Mouse (Mus musculus): ENCODE results near the gene Unc5b.
A peak's percentile ranks its signal among the peaks of the same experiment; 100 is the strongest.
"Not testable (repeated sequence)": the region's sequence is repeated elsewhere in the genome, so short reads cannot be mapped to it uniquely, and the experiment has no call there.

The Unc5b gene

DNA sequence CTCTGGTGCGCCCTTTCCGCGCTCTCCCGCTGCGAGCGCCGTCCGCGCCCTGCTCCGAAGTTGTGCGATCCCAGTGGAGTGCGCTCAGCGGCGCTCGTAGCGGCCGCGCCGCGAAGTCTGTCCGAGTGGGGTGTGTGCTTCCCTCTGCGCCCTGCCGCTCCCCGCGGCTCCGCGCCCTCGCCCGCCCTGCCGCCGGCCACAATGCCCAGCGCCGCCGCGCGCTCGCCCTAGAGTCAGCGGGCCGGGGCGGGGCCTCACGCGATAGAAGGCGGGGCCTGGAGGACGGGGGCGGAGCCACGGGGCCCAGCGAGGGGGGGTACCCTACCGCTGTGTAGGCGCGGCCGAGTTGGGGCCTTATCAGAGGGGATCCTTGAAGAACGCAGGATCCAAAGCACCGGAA is at the start of gene Unc5b:
Gene Unc5b (minus strand): TSS at position 203 of the 400 bp plus-strand sequence.
- DNase-seq (ENCODE audit: low read depth, low spot score): peak; percentile 70

DNA sequence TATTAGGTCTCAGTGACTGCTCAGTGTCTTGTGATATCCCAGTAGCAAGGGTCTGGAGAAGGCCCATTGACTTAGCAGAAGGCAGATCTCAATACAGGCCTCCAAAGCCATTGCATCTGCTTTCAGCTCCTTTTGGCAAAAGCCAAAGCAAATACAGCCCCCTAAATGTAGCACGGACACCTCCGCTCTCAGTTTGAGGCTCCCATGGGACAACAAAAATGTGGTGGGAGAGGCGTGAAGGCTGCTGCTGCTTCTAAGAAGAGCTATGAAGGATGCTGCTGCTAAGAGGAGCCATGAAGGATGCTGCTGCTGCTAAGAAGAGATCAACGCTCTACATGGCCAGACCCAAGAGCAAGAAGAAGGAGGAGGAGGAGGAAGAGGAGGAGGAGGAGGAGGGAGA is 48.4 kb upstream of the Unc5b start:
- DNase-seq (ENCODE audit: low read depth, low spot score): no peak

DNA sequence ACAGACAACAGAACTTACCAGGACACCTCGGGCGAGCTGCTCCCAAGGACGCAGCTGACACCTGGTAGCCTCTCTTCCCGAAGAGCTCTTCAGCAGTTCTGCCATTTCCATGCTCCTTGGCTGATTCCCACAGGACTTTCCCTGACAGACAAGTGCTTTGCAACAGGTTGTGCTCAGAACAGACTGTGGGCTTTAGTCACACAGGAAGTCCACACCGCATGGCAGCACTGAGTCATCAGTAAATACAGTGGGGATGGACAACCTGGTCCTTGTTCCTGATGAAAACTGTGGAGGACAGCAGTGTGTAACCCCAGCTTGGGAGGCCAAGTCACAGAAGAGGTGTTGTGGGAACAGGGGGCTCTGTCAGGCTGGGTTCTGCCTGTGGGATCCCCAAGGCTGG is 45.7 kb upstream of the Unc5b start:
- DNase-seq (ENCODE audit: low read depth, low spot score): no peak

DNA sequence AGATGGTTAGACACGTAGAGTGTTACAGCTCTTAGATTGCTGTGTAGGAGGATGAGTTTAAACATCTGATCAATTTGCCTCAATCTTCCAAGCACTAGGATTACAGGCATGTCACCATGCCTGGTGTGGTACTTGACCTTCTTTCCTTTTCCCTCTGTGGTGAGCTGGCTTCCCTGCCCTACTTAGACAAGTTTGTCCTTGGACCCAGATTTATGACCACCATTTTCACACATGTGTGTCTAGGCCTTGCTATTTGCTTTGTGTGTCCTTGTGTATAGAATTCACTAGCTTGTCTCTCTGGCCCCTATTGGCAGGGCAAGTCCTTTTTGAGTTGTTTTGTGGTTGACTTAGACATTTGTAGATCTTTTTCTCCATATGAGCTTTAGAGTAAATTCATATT is 43.6 kb upstream of the Unc5b start:
- no peak for DNase-seq (ENCODE audit: low read depth, low spot score)

DNA sequence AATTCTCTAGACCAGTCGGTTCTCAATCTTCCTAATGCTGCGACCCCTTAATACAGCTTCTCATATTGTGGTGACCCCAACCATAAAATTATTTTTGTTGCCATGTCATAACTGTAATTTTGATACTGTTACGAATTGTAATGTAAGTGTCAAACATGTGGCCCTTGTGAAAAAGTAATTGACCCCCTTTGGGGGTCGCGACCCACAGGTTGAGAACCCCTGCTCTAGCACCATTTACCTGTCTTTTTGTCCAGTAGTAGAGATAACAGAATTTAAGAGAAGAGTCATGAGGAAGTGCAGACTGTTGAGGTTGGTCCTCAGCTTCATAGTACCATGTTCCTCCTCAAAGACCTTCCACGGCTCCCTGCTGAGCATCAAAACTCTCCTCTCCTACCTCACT is 31.9 kb upstream of the Unc5b start:
- DNase-seq (ENCODE audit: low read depth, low spot score): no peak

DNA sequence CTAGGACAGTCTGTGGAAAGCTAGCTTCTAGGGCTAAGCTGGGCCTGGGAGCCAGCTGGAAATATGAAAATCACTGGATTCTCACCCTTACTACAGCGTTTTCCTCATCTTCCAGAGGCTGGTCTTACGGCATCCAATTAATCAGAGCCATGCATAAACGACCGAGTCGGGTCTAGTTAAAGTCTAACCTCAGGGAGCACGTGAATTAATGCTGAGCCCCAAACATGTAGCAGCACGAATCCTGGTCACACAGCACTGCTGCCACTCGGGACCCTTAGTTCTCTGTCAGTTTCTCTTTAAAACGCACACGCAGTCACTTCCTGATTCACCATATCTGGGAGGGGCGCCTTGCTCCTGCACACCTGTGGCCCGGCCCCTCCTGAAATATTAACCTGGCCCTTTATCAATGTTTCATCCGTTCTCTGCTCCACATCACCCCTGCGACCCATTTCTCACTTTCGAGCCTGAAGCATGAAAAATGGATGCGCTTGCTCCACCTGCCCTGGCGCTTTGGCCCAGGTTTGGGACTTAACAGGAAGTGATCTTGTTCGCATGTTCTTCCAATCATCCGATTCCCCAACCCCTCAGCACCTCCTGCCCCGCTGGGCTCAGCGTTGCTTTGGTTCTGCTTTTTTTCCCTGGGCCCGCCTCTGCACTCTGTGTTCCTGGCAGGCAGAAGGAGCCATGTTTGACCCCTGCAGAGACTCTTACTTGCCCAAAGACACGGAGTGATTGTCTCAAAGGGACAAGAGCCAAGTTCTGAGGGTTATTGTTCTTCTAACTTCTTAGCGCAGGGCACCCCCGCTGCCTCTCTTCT is 31.3 kb upstream of the Unc5b start:
- DNase-seq (ENCODE audit: low read depth, low spot score): no peak

DNA sequence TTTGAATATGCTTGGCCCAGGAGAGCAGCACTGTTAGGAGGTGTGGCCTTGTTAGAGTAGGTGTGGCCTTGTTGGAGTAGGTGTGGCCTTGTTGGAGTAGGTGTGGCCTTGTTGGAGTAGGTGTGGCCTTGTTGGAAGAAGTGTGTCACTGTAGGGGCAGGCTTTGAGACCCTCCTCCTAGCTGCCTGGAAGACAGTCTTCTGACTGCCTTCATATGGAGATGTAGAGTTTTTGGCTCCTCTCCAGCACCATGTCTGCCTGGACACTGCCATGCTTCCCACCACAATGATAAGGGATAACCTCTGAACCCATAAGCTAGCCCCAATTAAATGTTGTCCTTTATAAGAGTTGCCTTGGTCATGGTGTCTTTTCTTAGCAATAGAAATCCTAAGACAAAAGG is 13.9 kb upstream of the Unc5b start:
- not testable (repeated sequence) for DNase-seq (ENCODE audit: low read depth, low spot score)

DNA sequence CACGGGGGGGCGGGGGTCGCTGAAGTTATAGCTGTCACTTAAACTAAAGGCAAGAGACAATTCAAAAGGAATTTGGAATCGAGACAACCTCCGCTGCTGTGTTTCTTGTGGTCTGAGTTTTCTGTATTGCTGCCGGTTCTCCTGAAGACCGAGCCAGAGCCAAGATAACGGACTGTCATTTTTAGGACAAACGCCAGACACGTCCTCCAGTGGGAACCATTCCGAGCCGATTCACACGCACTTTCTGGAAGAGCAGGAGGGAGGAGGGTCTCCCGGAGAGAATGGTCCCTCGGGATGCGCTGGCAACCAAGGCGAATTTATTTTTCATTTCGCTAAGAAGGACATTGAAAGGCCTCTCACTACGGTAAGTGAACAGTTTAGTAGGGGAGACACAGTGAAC is 7.4 kb upstream of the Unc5b start:
- DNase-seq (ENCODE audit: low read depth, low spot score): no peak

DNA sequence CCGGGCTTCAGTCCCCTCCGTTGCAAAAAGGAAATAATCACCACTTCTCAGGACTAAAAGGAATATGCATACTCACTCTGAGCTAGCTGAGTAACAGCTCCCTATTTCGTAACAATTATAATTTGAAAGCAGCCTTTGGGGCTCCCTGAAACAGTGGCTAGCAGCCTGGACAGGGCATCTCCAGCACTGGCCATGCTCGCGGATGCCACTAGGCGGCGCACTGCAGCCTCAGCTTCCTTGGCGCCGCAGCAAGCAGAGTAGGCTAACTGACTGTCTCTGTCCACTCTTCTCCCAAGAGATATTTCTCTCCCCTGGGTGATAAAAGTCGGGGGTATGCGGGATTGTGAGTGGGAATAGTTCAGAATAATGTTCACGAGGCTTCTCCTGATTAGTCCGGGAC is 3.6 kb upstream of the Unc5b start:
- DNase-seq (ENCODE audit: low read depth, low spot score): no peak

DNA sequence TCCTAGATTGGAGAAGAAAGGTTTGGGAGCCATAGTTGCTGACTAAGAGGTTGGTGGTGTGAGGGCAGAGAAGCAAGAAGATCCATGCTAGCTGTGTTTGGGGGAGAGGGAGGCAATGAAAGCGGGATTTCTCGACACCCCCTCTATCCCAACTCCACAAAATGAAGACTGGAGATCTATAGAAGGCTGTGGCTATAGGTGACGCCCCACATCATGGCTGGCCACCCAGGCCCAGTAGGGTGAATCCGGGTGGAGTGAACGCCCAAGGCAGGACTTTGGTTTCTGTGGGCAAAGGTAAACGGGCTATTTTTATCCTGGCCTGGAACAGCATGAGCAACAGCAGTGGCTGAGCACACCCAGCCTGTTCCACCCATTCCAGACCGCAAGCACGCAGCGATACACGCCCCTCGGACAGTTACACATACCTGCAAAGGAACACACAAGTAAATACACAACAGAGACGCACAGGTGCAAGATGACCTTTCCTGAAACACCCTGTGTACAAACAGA is 1.3 kb upstream of the Unc5b start:
- DNase-seq (ENCODE audit: low read depth, low spot score): no peak

DNA sequence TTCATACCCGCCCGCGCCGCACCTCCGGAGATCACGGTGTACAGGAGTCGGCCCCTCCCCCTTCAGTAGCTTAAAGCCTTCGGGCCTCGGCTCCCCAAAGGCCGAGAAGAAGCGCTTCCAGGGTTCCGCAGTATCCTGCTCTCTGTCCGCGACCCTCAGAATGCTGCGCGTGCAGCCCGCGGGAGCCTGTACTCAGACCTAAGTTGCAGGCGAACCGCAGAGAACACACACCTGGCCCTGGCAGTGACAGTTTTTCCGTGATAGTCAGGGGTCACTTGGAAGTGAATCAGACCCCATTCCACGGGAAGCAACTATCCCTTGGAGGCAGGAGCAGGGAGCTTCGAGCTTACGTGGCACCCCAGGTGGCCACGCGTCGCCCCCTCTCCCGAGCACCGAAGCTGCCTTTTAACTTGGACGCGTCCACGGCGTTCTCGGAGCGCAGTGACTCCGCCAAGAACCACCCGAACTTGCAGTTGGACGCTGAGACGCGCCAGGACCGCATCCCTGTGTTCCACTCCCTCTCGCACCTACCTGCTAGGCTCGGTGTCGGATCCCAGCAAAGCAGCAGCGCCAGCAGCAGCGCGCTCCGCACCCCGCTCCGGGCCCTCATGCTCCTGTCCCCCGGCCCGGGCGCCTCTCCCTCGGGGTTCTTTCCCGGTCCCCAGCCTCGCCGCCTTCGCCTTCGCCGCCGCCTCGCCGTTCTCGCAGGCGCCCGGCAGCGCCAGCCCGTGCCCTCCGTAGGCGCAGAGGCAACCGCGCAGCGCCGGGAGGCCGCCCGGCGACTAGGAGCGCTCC is 628 bp downstream of the Unc5b start:
- DNase-seq (ENCODE audit: low read depth, low spot score): no peak

DNA sequence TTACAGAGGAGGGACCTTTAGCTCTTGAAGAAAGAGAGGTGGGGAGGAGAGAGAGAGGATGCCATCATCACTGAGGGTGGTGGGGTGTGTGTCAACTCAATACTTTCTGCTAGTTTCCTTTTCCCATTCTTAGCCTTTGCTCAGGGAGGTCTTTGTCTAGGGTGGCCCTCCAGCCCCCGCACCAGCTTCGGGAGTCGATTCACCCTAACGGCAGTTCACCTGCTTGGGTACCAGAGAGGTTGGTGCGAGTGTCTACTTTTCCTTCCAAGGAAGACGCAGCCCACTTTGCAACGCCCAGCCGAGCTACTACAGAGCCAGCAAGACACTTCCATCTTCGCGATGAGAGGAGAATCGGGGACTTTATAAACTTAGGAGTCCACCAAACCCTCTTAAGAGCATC is 1.4 kb downstream of the Unc5b start:
- no peak for DNase-seq (ENCODE audit: low read depth, low spot score)

DNA sequence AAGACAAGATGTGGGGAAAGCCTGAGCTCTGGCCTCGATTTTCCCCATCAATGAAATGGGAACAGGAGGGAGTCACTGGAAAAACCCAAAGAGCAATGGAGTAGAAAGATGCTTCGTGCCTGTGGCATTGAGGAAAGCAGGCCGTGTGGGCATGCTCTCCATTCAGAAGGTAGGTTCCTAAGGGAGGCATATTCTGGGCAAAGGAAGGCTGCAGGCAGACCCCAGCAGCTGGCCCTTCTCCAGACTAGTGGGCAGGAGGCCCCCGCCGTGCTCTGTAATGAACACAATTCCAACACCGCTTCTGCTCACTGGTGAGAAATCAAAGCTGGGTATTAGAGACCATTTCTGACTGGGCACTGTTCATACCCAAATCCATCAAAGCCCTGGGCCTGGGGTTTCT is 2.3 kb downstream of the Unc5b start:
- DNase-seq (ENCODE audit: low read depth, low spot score): no peak

DNA sequence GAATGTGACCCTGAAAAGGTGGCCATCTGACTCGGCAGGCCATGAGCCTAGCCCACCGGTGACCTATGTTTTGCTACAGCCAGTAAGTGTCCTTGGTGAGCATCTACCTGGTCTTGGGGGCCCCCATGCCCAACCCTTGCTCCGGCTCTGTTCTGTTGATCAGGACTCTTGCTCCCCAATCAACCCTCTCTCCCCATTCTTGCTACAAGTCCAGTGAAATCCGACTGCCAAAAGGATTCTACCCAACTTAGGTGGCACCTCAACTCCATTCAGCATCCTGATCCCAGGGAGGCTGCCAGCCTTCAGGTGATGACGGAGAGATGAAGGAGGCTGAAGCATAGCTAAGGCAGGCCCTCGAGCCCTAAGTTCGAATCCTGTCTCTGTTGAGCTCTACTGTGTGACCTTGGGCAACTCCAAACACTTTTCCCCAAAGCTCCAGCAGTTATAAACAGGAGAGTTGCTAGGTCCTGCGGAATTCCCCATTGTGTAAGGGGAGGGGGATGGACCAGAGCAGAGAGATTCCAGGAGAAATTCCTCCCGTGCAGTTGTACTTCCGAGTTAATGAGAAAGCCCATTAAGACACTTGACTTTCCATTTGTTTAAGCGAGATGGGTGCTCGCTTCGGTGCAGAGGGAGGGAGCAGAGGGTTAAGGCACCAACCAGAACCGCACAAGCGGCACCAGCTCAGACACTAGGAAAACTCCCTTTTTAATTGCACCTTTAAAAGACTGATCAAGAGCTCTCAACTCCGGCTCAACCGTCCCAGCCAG is 3.3 kb downstream of the Unc5b start:
- DNase-seq (ENCODE audit: low read depth, low spot score): no peak

DNA sequence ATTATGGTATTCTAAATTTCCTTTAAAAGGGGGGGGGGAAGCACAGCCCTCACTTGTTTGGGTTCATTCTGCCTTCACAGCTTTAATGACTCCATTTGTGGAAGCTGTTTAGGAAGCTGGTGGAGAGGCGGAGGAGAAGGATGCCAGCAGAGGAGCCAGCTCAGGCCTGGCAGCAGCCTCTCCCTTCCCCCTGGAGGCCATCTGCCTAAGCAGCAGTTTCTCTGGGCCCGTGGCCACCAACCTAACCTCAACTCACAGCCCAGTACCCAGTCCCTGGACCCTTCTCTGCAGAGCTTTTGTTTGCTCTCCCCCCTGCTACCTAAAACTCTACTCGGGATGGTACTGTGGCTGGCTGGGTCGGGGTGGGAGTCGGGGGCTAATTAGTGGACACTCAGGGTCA is 4.1 kb downstream of the Unc5b start:
- no peak for DNase-seq (ENCODE audit: low read depth, low spot score)

DNA sequence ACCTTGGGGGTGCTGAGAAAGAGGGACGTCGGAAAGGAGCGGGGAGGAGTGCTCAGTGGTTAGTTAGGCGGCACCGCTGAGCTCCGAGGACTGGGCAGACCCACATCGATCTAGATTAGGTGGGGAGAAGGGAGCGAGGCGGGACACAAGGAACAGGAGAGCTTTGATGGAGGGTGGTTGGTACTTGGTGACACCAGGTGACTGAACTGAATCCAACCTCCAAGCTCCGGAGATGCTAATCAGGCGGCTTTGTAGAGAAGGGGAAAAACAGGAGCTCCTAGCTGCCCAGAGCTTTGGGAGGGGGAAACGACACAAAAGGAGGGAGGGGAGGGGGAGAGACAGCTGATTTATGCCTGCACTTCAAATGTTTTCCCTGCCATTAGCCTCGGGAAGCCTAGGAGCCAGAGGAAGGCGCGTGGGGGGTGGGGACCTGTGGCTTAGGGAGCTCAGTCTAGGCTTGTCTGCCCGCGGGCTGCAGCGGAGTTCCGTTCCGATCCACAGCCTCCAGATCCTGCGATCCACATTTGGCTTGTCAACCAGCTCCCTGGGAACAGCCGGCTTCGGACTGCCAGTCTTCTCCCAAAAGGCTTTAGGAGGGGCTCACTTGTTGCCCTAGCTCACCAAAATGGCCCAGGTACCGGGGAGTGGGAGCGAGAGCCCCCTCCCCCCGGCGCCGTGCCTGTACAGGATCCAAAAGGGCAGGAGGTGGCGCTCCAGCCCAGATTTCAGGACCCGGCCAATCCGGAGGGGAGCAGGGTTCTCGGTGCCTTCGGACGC is 4.7 kb downstream of the Unc5b start:
- no peak for DNase-seq (ENCODE audit: low read depth, low spot score)

DNA sequence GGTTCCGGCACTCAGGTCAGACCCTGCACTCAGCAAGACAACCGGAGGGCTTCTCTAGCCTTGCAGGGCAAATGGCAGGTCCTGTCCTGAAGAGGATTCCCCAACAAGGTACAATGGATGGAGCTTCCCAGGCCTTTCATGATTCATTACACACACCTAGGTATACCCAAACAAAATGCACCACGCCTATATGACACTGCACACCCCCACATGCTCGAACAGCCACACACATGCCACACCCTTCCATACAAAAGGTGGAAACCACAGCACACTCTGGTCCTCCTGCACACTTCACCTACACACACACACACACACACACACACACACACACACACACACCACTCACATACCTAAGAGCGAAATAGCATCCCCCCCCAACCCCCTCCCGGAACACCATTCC is 5.4 kb downstream of the Unc5b start:
- no peak for DNase-seq (ENCODE audit: low read depth, low spot score)

DNA sequence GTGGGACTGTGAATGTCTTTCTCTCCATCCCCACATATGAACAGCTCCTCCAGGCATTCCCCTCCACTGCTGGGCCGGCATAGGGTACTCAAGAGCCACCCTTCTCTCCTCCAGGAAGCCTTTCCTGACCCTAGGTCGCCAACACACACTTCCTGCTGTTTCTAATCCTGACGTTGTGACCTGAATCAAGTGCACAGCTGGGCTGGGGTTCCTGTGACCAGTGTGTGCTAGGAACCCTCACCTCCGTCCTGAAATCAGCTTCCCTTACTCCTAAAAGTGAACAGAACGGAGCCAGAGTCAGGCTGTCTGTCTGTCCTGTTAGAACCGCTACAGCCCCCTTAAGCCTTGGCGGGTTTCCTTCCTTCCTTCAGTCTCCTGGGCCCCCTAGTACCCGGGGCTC is 7.6 kb downstream of the Unc5b start:
- DNase-seq (ENCODE audit: low read depth, low spot score): no peak

DNA sequence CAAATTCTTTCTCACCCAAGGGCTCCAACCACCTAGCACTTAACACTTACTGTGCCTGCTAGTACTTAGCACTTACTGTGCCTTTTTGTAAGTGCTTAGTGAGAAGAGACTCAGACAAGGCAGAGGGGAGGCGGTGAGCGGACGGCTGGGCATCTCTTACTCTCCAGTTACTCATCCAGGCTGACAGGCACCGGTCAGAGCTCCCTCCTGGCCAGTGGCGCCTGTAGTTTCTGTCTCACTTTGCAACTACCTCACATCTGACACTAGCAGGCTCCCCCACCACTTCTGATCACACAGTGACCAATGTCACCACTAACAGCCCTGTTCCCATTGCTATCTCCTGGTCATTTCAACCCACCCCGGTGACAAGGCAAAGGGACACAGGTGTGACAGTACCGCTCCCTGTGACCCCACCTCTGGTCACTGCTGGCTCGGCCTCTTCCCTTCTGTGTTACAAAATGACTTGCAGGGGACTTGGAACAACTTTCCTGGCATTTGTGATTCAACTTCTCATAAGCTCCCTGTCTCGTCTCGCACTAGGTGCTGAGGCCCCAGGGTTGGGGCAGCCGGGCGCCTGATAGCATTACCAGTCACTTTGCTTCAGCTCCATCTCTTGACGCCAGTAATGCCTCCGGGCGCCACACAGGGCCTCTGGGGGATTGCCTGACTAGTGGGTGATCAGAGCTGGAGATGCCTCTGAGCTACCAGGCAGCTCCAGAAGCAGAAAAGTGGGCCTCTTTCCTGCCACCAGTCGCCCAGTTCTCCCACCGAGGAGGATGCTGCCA is 8.5 kb downstream of the Unc5b start:
- DNase-seq (ENCODE audit: low read depth, low spot score): no peak

DNA sequence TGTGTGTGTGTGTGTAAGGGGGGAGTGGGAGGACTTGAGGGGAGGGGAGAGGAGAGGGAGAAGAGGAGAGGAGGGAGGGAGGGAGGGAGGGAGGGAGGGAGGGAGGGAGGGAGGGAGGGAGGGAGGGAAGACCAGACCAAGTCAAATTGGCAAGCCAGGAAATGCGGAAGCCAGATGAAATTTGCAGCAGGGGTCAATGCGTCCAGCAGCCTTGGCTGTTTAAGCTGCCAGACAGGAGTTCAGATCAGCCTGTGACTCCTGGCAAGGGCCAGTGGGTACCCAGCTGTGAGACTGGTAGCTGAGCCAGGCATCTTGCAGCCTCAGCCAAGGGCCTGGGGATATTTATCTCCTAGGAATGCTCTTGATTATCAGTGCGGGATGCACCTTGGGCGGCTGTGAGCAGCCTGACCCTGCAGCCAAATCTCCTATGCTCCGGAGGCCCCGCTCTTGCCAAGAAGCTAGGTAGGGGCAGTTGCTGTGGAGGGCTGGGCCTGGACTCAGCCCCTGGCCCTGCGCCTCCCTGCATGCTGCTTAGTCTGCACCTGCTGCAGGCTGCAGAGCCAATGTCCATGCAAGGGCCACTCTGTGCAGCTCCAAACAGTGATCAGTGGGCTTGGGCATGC is 9.5 kb downstream of the Unc5b start:
- DNase-seq (ENCODE audit: low read depth, low spot score): no peak

All from brain, embryonic 18.5 days (tissue).